Mouse (Mus musculus) skeletal muscle tissue, adult 2 months (tissue): ENCODE results near the gene Nr1h4.

Source experiments
- DNase-seq: peaks from one replicate; pipeline ENCODE4 v3.0.0-alpha.2; 2012; ENCODE audit warnings: low read depth, low spot score

Gene Nr1h4

GRCm38 (mm10) chr10:89521790-89522431 lies 11.5 kb downstream of the Nr1h4 start:
- no peak for DNase-seq

DNA sequence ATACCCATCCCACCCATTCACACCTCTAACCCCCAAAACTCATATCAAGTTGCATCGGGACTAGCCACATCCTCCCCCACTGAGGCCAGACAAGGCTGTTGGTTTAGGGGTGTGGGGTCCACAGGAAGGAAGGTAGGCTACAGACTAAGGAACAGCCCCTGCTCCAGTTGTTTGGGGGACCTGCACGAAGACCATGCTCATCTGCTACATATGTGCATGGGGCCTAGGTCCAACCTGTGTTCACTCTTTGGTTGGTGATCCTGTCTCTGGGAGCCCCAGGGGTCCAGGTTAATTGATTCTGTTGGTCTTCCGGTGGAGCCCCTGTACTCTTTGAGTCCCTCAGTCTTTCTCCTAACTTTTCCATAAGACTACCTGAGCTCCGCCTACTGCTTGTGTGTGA lies 13.0 kb downstream of the Nr1h4 start:
- DNase-seq: no peak

- DNase-seq: no peak
Measured at GRCm38 (mm10) chr10:89519226-89519625, 14.2 kb downstream of the Nr1h4 start.

GRCm38 (mm10) chr10:89518365-89518764 lies 15.0 kb downstream of the Nr1h4 start:
- DNase-seq: no peak

DNA sequence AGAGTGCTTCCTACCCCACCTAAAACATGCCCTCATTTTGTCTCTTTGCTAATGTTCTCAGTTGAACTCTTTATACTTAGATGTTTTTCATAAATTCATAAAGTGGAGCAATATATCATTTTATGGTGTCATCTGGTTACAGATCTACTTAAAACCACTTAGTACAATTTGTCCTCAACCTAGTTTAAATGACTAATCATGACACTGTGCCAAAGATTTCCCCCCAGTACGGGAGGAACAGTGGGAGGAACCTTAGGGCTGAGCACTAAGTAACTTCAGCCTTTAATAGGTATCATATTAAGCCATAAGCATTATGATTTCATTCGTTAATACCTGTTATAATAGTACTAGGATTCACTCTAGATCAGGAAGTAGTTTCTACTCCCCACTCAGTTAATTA lies 17.6 kb downstream of the Nr1h4 start:
- DNase-seq: peak; percentile 7

GRCm38 (mm10) chr10:89512562-89512961 lies 20.8 kb downstream of the Nr1h4 start:
- no peak for DNase-seq

DNA sequence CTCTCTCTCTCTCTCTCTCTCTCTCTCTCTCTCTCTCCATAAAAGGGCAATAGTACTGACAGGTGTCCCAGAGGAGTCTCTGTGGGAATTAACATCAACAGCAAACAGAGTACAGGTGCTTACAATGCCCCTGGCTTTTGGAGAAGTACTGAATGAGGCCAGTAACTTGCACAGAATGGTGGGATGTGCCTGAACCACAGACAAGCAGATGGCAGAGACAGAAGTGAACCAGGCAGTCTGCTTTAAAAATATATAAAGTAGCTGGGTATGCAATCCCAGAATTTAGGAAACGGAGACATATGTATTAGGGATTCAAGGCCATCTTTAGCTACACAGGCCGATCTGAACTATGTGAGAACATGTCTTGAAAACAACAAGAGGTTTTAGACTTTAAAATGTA lies 22.8 kb downstream of the Nr1h4 start:
- no peak for DNase-seq

DNA sequence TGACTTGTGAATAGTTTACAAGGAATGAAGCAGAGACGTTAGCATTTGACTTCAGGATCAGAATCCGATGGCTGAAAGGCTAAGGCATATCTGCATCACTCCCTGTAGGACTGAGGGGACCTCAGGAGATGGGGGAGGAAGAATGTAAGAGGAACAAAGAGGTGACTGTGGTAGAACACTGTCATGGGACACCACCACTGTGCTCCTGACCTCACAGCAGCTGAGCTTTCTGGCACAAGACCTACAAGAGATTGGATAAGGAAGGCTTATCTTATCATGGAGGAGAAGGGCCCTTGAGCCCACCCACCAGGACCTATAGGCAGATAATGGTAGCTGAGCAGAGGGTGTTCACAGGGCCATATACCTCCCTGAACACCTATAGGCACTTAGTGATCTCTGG lies 24.8 kb downstream of the Nr1h4 start:
- no peak for DNase-seq

DNA sequence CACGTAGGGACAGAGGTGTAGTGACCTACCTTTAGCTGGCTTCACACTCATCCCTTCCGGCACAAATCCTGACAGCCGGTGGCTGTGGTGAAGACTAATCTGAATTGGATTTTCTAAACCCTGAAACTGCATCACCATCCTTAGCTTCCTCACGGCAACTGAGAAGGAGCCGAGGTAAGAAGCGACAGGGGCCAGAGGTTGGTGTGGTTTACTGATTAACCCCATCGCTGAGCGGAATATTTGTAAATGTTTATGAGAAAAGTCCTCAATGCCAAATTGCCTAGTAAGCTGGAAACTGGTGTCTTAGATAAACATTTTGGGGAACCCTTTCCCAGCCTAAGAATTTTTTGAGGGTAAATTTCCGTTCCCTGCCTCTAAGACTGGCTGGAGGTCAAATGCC lies 26.9 kb downstream of the Nr1h4 start:
- no peak for DNase-seq

DNA sequence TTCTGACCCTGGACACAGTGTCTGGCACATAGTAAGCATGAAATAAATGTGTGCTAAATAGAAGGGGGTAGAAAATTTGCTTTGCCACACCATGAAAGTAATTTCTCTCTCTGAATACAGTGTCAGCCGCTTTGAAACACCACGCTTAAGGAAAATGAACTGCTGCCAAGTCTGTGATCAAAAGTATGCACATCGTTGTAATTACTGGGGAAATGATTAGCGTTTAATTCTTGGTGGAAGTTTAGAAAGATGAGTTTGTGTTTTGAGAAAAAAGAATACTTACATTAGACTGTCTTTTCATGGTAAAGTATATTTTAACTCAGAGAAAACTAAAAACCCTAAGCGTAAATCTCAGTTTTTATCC lies 27.8 kb downstream of the Nr1h4 start:
- DNase-seq: no peak

GRCm38 (mm10) chr10:89504952-89505591 lies 28.3 kb downstream of the Nr1h4 start:
- DNase-seq: no peak

GRCm38 (mm10) chr10:89502986-89503560 lies 30.3 kb downstream of the Nr1h4 start:
- DNase-seq: no peak

DNA sequence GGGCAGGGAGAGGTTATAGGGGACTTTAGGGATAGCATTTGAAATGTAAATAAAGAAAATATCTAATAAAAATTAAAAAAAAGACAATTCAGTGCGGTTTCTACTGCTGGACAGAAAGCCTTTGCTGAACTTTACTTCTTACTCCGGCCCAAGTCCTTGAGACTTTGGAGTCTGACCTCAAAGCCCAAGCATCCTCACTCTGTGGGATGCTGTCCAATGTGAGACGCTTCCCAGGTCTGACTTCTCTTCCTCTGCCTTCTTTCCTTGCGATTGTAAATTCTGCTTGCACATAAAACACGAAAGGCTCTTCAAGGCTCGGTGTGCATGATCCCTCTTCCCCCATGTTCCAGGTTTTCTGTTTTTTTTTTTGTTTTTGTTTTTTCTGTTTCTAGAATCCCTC lies 31.5 kb downstream of the Nr1h4 start:
- DNase-seq: no peak

DNA sequence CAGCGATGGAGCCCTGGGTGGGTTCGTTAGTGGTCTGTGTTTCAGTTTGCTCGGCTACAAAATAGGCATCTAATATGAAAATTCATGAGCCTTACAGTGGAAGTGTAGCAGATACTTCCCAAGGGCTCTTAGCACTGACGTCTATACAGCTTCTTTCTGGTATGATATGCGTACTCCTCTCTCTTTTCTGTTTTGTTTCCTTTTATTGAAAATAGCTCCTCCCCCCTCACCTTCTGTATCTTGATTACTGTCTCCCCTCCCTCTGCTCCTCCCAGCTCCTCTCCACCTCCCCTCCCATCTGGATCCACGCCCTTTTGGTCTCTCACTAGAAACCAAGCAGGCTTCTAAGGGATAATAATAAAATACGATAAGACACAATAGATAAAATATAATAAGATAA lies 37.8 kb downstream of the Nr1h4 start:
- no peak for DNase-seq

DNA sequence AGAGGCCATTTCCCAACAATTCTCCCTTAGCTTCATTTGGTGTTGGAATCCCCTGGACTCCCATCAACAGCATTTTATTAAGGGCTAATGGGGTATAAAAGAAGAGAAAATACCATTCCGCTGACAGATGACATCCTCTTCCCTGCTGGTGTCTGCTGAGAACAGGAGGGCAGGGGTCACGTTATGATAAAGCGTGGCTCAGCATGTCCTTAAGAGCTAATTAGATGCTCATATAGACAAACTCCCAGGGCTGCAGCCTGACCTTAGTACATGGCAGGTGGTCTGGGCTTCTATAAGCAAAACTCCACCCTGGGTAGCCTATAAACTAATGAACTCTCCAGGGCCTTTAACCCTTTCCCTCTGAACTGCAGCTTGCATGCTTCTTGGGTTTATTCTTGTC lies 42.1 kb downstream of the Nr1h4 start:
- DNase-seq: no peak

DNA sequence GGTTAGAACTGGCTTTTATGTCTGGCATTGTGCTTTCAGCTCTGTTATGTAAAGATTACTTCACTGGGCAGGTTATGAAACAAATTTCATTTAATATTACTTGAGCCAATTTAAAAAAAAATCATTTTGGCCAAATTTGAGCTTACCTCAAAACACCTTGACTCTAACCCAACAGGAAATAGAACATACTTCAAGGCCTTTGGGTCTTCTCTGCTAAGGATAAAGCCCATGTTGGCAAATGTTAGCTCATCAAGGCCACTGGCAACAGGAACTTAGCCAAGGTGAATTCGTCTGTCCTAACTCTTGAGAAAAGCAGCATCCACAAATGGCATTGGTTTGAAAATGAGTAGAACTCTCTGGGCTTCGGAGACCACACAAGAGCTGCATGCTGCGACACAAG lies 43.1 kb downstream of the Nr1h4 start:
- DNase-seq: no peak

DNA sequence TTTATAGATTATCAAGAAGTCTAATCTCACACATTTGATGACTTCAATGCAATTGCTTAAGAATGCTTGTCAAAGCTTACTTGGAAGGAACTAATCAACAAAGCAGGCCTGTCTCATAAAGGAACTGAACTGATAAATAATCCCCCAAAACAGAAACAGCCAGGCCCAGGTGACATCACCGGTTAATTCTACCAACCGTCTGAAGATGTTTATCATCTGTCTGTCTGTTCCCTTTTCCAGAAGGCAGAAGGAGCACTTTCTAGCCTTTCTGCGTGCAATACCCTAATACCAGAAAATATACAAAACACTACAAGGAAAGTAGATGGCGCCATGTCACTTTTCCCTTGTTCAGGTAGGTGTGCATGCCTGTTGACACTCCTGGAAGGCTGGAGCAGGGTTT lies 43.9 kb downstream of the Nr1h4 start:
- no peak for DNase-seq

DNA sequence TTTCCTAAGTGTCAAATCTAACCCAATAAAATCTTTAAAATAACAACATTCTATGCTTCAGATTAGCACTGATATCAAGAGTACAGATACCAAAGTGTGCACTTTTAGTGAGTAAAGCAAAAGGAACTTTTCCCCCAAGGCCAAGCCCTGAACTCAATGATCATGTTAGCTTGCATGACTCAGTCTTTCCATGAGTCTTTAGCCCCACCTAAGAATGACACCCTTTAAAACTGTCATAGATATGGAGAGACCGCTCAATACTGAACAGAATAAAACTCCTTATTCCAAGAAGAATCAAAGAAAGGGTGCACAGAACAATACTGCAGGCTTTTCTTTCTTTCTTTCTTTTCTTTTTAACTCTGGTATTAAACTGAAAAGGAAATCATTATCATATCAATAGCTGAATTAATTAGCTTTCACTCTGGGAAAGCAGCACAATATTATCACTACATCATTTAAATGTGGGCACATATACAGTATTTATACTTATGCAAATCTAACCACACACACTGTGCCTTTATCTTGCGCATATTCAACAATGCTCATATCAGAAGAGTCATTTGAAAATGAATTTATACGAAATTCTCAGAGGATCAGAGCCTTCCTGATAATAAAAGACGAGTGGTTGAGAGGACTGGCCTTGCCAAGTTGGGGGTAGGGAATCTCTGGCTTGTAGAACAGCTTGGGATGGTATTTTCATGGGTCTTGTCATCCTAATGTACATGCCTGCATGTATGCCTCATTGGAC lies 46.2 kb downstream of the Nr1h4 start:
- DNase-seq: peak; percentile 13

DNA sequence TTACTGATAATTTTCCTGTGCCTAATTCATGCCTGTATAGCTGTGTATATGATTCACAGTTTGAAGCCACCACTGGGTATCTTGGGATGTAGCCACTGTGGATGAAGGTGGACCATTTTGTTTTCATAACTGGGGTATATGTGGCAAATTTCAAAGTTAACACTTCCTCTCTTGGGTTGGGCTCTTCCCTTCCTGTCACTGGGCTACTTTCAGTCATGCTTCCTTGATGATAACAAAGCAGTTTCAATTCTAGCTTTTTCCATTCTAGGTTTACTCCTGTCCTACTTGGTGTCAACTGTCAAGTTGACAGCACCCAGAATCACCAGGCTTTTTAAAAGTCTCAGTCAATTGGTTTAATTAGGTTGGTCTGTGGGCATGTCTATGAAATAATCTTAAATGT lies 48.5 kb downstream of the Nr1h4 start:
- DNase-seq: no peak

DNA sequence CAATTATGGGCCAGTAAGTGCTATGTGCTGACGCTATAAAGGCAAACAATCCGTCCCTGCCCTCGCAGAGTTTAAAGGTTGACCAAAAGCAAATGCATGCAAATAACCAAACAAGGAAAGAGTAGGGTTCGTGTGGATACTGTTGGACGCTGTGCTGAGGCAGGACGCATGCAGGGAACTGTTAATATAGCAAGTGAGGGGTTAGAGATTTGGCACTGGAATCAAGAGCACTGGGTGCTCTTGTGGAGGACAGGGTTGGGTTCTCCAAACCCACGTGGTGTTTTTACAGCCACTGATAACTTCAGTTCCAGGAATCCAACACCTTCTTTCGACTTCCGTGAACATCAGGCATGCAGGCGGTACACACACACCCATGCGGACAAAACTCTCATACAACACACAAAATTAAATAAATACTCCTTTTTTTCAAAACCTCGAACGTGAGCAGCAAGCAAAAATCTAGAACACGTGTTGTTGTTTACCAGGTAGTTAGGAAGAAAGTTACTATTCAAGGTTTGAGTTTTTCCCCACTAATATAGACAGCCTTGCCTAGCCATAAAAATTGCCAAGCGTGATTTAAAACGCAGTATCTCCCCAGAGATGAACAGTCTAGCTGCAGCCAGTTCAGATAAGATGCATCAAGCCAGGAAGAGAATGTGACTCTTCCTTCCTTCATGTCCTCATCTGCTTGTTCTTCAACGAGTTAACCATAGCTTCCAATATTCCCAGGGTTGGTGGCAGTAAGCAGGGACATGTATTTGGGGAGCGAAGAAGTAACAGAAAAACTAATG lies 49.4 kb downstream of the Nr1h4 start:
- no peak for DNase-seq

DNA sequence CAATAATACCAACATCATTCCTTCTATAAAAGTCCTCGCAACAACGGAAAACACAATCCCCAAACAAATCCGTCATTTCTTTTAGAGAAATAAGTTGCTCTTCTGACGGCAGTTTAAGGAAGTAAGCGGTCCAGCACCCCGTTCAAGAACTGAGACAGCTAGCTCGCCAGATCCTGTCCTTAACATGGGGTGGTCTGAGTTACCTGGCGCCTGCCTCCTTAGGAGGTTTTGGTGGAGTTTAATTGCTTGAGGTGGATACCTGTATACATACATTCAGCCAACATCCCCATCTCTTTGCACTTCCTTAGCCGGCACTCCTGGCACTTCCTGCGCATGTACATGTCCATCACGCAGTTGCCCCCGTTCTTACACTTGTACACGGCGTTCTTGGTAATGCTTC lies 50.3 kb downstream of the Nr1h4 start:
- DNase-seq: no peak

- DNase-seq: peak; percentile 7
Measured at GRCm38 (mm10) chr10:89482142-89482681, 51.2 kb downstream of the Nr1h4 start.
